Mouse (Mus musculus) heart, embryonic 13.5 days (tissue): ENCODE results near the gene Dlx1. TPM values are rescaled to one million over a fixed set of nuclear protein-coding genes. Genes with fewer than 3 reads are reported as not detected.

ENCODE experiments used
- ATAC-seq: fragments of 200-750 bp; cut with Nextera tagmentation; 2 replicates; pipeline ENCODE4 v1.8.0; 2017; ENCODE audit warnings: moderate TSS enrichment; ENCODE audit not compliant: insufficient number of reproducible peaks, low FRiP score, low TSS enrichment; ENCODE audit errors: extremely low read depth
- H3K27ac ChIP-seq: fragments of 300-500 bp; sonication (generic); replicated peaks from 2 replicates; pipeline ENCODE4 v1.5.1; 2015; ENCODE audit warnings: moderate library complexity, mild to moderate bottlenecking, inconsistent platforms
- H3K27me3 ChIP-seq: fragments of 300-500 bp; sonication (generic); replicated peaks from 2 replicates; pipeline ENCODE4 v1.6.1; 2015; ENCODE audit warnings: mild to moderate bottlenecking, inconsistent platforms
- H3K36me3 ChIP-seq: fragments of 300-500 bp; sonication (generic); 2 replicates; pipeline ENCODE4 v1.6.1; 2015; ENCODE audit warnings: mild to moderate bottlenecking, inconsistent platforms
- H3K4me1 ChIP-seq: fragments of 300-500 bp; sonication (generic); 2 replicates; pipeline ENCODE4 v1.6.1; 2015; ENCODE audit warnings: inconsistent platforms
- H3K4me2 ChIP-seq: fragments of 300-500 bp; sonication (generic); 2 replicates; pipeline ENCODE4 v1.6.1; 2015; ENCODE audit warnings: inconsistent platforms, mild to moderate bottlenecking, moderate library complexity
- H3K4me3 ChIP-seq: fragments of 300-500 bp; sonication (generic); 2 replicates; pipeline ENCODE4 v1.5.1; 2015; ENCODE audit warnings: moderate library complexity, mild to moderate bottlenecking, inconsistent platforms
- H3K9ac ChIP-seq: fragments of 300-500 bp; sonication (generic); 2 replicates; pipeline ENCODE4 v1.6.1; 2015; ENCODE audit warnings: inconsistent platforms, mild to moderate bottlenecking, moderate library complexity
- H3K9me3 ChIP-seq: fragments of 300-500 bp; sonication (generic); 2 replicates; pipeline ENCODE4 v1.6.1; 2016; ENCODE audit warnings: inconsistent platforms
- WGBS: fragments of 180-500 bp; shearing (Covaris S2); methylation state at CpG from one replicate; pipeline ENCODE4 v1.1.7; 2015; ENCODE audit warnings: mixed read lengths; 5-methylcytosine and 5-hydroxymethylcytosine counted together
- polyA plus RNA-seq: library from polyadenylated mRNA; unstranded; fragments of >200 nt; fragmentation: Nextera tagmentation; extraction: Ambion mirVana; gene quantifications from 2 replicates; pipeline ENCODE4 v1.2.1, GENCODE M21; 2015

Dlx1 gene
- polyA plus RNA-seq, 1 experiment from 2014 or later = 0.60 TPM

GRCm38 (mm10) chr2:71542816-71543301, 14.9 kb downstream of the Dlx1 start:
- H3K9me3 ChIP-seq = no peaks in the 10 kb centered on the region
- no peak overlapping the region for H3K9ac ChIP-seq
- H3K4me2 ChIP-seq = peak overlapping the region; percentile 59
- no peaks in the 10 kb centered on the region for H3K36me3 ChIP-seq
- peak; percentile 29; the same call in 1 of the 2 replicates for ATAC-seq
- H3K4me3 ChIP-seq = peak overlapping the region; percentile 37
- peaks cover 56% of the 10 kb centered on the region for H3K4me1 ChIP-seq
- H3K27me3 ChIP-seq = peaks cover 95% of the 10 kb centered on the region
- WGBS = under 1% methylated on average over 30 of the region's 30 CpGs
- no peak overlapping the region for H3K27ac ChIP-seq

GRCm38 (mm10) chr2:71543531-71543930, 15.6 kb downstream of the Dlx1 start:
- Histone ChIP-seq H3K9me3 (no peaks in the 10 kb centered on the region), H3K4me3 (peak overlapping the region; percentile 62), H3K27me3 (peaks cover 95% of the 10 kb centered on the region), H3K36me3 (no peaks in the 10 kb centered on the region), H3K9ac (no peak overlapping the region), H3K4me2 (no peak overlapping the region), H3K27ac (no peak overlapping the region), H3K4me1 (peaks cover 55% of the 10 kb centered on the region)
- ATAC-seq = no peak
- 7% methylated on average over 9 of the region's 9 CpGs for WGBS

DNA sequence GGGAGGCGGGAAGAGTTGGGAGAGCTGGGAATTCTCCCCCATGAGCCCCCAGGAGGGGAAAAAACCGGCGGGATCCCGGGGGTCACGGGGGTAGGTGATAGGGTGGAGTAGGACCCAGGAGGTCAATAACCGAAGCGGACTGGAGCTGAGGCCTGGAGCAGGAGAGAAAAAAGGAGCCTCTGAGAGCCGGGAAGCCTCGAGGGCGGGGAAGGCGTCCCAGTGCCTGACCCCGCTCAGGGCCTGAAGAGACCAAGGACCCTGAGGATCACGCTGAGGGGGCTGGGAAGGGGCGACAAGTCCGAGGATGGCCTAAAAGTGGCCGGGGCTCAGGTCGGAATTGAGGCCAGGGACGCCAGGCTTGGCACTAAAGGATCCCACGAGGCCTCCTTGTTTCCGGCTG, 16.0 kb downstream of the Dlx1 start:
- Histone ChIP-seq H3K9ac (no peak overlapping the region), H3K4me1 (peaks cover 51% of the 10 kb centered on the region), H3K27me3 (peaks cover 95% of the 10 kb centered on the region), H3K9me3 (no peaks in the 10 kb centered on the region), H3K4me2 (peak overlapping the region; percentile 98), H3K4me3 (peak overlapping the region; percentile 62), H3K36me3 (no peaks in the 10 kb centered on the region), H3K27ac (no peak overlapping the region)
- 3% methylated on average over 20 of the region's 20 CpGs for WGBS
- no peak for ATAC-seq

- Histone ChIP-seq H3K36me3 (no peaks in the 10 kb centered on the region), H3K9ac (no peak overlapping the region), H3K4me2 (peak overlapping the region; percentile 98), H3K27me3 (peaks cover 95% of the 10 kb centered on the region), H3K9me3 (no peaks in the 10 kb centered on the region), H3K27ac (no peak overlapping the region), H3K4me1 (peaks cover 48% of the 10 kb centered on the region), H3K4me3 (peak overlapping the region; percentile 62)
- WGBS = 1% methylated on average over 61 of the region's 61 CpGs
- no peak for ATAC-seq
These were observed 16.7 kb downstream of the Dlx1 start for GRCm38 (mm10) chr2:71544391-71545285.

- Histone ChIP-seq H3K4me1 (peaks cover 48% of the 10 kb centered on the region), H3K9ac (no peak overlapping the region), H3K27ac (no peak overlapping the region), H3K4me3 (peak overlapping the region; percentile 62), H3K27me3 (peaks cover 95% of the 10 kb centered on the region), H3K9me3 (no peaks in the 10 kb centered on the region), H3K36me3 (no peaks in the 10 kb centered on the region), H3K4me2 (peak overlapping the region; percentile 98)
- no peak for ATAC-seq
- WGBS = 2% methylated on average over 32 of the region's 32 CpGs
These were observed 17.5 kb downstream of the Dlx1 start for GRCm38 (mm10) chr2:71545401-71545881.

DNA sequence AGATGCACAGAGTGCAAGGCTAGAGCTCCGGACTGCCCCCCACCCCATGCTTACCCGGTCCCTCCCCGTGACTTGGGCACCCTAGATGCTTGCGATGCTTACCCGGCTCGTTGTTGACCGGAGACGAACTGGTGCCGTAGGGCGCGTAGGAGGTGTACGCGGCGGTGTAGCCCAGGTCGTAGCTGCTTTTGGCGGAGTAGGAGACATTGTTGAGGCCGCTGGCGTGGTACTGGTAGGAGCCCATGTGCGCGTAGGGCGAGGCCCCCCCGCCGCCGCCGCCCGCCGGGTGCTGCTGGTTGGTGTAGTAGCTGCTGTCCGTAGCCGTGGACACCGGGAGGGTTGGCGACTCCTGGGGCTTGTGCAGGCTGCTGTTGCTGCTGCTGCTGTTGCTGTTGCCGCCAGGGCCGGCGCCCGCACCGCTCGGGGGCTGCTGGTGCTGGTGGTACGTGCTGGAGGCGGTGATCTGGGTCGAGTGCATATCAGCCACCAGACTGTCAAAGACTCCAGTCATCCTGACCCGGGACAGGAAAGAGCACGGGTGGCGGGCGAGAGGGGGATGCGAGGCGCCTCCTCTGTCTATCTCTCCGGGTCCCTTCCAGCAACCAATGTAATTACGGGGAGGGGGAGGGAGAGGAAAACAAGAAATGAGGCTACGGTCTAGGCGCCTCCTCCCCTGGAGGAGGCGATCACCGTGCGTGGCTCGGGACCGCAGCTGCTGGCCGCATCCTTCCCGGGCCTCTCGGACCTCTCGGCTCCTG, 18.1 kb downstream of the Dlx1 start:
- ATAC-seq = peak; percentile 43

DNA sequence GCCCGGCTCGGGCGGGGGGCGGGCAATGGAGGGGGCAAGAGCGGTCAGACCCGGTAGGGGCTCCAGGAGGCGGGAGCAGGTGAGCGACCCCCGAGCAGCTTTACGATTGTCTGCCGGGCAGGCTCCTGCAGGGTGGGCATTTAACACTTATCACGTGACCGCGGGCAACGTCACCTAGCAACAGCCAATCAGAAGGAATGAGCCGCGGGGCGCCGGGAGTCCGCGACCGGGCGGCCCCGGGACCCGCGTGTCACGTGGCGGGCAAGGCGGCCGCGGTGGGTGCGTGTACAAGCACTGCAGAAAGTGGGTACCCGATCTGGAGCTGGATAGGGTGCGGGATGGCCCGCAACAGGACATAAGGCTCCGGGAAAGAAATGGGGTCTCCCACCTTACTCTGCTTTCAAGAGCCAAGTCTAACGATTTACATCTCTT, 18.7 kb downstream of the Dlx1 start, which contains the start of gene Dlx2:
Gene Dlx2 (minus strand): TSS at position 115 of the 432 bp plus-strand sequence.
- Histone ChIP-seq H3K4me2 (peak within 1 kb of the TSS; percentile 98), H3K27ac (no peak within 1 kb of the TSS), H3K9me3 (no peaks in the 10 kb centered on the region), H3K4me1 (peaks cover 39% of the 10 kb centered on the region), H3K27me3 (peaks cover 94% of the 10 kb centered on the region), H3K9ac (peak within 1 kb of the TSS; percentile 54), H3K4me3 (peak within 1 kb of the TSS; percentile 62), H3K36me3 (no peaks in the 10 kb centered on the region)
- under 1% methylated on average over 36 of the region's 37 CpGs for WGBS
- ATAC-seq = 0 out of 2 replicates have a peak, but pooled peaks have one; percentile 9

More for the DNA sequence above, 18.1 kb downstream of the Dlx1 start:
- Histone ChIP-seq H3K9ac (peak overlapping the region; percentile 54), H3K27me3 (peaks cover 94% of the 10 kb centered on the region), H3K4me3 (peak overlapping the region; percentile 62), H3K9me3 (no peaks in the 10 kb centered on the region), H3K27ac (no peak overlapping the region), H3K36me3 (no peaks in the 10 kb centered on the region), H3K4me1 (peaks cover 42% of the 10 kb centered on the region), H3K4me2 (peak overlapping the region; percentile 98)
- under 1% methylated on average over 56 of the region's 59 CpGs for WGBS

- no peak for ATAC-seq
These were observed 19.9 kb downstream of the Dlx1 start for GRCm38 (mm10) chr2:71547829-71548228.

GRCm38 (mm10) chr2:71550330-71550729, 22.4 kb downstream of the Dlx1 start:
- Histone ChIP-seq H3K4me2 (no peak overlapping the region), H3K27me3 (peaks cover 89% of the 10 kb centered on the region), H3K27ac (no peak overlapping the region), H3K9me3 (no peaks in the 10 kb centered on the region), H3K36me3 (no peaks in the 10 kb centered on the region), H3K4me1 (peaks cover 21% of the 10 kb centered on the region), H3K9ac (no peak overlapping the region), H3K4me3 (no peak overlapping the region)
- 24% methylated on average over 3 of the region's 3 CpGs for WGBS
- no peak for ATAC-seq

More at GRCm38 (mm10) chr2:71547829-71548228, 19.9 kb downstream of the Dlx1 start:
- no peak overlapping the region for H3K9ac ChIP-seq
- WGBS = 5% methylated on average over 8 of the region's 8 CpGs
- no peak overlapping the region for H3K4me2 ChIP-seq
- H3K27me3 ChIP-seq = peaks cover 94% of the 10 kb centered on the region
- H3K36me3 ChIP-seq = no peaks in the 10 kb centered on the region
- H3K9me3 ChIP-seq = no peaks in the 10 kb centered on the region
- H3K4me1 ChIP-seq = peaks cover 37% of the 10 kb centered on the region
- no peak overlapping the region for H3K27ac ChIP-seq
- H3K4me3 ChIP-seq = no peak overlapping the region

DNA sequence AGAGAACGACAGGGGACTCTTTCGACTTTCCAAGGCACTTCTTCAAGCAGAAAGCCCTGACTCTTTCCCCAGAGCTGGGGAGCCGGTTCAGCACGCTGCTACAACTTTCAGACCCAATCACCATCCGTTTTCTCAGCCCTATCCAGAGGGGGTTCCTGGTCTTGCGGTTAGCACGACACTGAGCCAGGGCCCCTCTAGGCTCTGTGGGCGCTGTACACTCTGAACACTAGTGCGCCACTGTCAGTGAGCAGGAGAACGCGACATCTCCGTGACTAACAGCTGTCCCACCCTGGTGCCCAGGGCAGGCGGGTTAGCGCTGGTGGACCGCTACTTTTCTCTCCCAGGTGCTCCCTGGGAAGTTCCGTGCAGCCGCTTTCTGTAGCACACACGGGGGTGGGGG, 23.8 kb downstream of the Dlx1 start:
- WGBS = under 1% methylated on average over 18 of the region's 18 CpGs
- H3K36me3 ChIP-seq = no peaks in the 10 kb centered on the region
- peaks cover 7% of the 10 kb centered on the region for H3K4me1 ChIP-seq
- H3K27me3 ChIP-seq = peaks cover 75% of the 10 kb centered on the region
- H3K4me2 ChIP-seq = peak overlapping the region; percentile 59
- H3K4me3 ChIP-seq = peak overlapping the region; percentile 28
- ATAC-seq = no peak
- no peak overlapping the region for H3K27ac ChIP-seq
- H3K9me3 ChIP-seq = no peaks in the 10 kb centered on the region
- peak overlapping the region; percentile 37; the same call in 1 of the 2 replicates for H3K9ac ChIP-seq

- Histone ChIP-seq H3K4me1 (peaks cover 4% of the 10 kb centered on the region), H3K27me3 (peaks cover 42% of the 10 kb centered on the region), H3K9ac (no peak overlapping the region), H3K9me3 (no peaks in the 10 kb centered on the region; the same call in 1 of the 2 replicates), H3K36me3 (no peaks in the 10 kb centered on the region), H3K4me3 (no peak overlapping the region), H3K4me2 (no peak overlapping the region), H3K27ac (no peak overlapping the region)
- WGBS = 54% methylated on average over 5 of the region's 5 CpGs
- no peak for ATAC-seq
These were observed 28.2 kb downstream of the Dlx1 start for GRCm38 (mm10) chr2:71556071-71556470.
